Mouse (Mus musculus): ENCODE measurements around the gene Ankib1. TPM values are rescaled to one million over a fixed set of nuclear protein-coding genes. Genes with fewer than 3 reads are reported as not detected.
"Not testable (repeated sequence)": the region's sequence is repeated elsewhere in the genome, so short reads cannot be mapped to it uniquely, and the experiment has no call there.

The Ankib1 gene
- 10 to 100 TPM; 24.9 to 29.5 TPM for total RNA-seq (2021)
- long read RNA-seq, experiment 1, full-length matches to known transcripts = 8 of 27 reads
- long read RNA-seq, experiment 1, partial matches to known transcripts = 6 of 27 reads
- long read RNA-seq, experiment 1, other reads (novel, unspliced or antisense) = 13 of 27 reads
- long read RNA-seq, experiment 2, full-length matches to known transcripts = 7 of 13 reads
- long read RNA-seq, experiment 2, partial matches to known transcripts = 1 of 13 reads
- long read RNA-seq, experiment 2, other reads (novel, unspliced or antisense) = 5 of 13 reads

- peak; percentile 90 for DNase-seq
Measured at GRCm38 (mm10) chr5:3802433-3803291, at the start of gene Ankib1, which contains the start of gene Krit1. Ankib1 (minus strand) TSS chr5:3802925. Krit1 (plus strand) TSS chr5:3803184.

DNA sequence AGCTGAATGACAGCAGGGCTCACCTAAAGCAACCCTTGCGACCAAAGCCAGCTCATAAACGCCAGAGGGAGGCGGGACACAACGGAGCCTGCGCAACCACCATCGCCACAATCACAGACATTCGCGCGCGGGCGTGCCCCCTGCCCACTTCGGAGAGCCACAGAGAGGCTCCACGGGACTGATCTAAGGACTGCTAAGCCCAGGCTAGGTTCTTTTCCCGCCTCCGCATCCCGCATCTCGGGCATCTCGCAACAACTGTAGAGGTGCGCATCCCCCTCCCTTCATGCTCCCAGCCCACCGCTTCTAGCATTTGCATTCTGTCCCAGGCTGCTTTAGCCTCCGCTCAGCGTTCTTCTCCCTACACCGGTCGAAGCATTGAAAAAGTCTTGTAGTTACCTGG lies 42.3 kb upstream of the Ankib1 start, which contains the start of gene Lrrd1:
TSS of gene Lrrd1 (plus strand) at position 148 of the 400 bp plus-strand sequence.
- DNase-seq = peak; percentile 7

DNA sequence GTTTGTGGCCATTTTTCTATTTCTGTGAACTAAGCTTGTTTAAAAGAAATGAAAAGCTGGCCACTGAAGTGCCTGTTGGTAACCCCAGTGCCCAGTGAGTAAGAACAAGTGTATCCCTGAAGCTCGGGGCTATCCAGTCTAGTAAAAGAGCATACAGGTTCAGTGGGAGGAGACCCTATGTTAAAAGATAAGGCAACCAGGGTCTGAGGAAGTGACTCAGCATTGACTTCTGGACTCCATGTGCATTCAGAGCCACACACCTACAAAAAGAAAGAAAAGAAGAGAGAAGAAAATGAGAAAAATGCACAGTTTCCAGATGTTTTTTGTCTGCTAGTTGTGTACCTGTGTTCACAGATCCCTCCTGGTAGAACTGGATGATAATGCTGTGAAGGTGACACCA lies 31.4 kb upstream of the Ankib1 start:
- DNase-seq = no peak

DNA sequence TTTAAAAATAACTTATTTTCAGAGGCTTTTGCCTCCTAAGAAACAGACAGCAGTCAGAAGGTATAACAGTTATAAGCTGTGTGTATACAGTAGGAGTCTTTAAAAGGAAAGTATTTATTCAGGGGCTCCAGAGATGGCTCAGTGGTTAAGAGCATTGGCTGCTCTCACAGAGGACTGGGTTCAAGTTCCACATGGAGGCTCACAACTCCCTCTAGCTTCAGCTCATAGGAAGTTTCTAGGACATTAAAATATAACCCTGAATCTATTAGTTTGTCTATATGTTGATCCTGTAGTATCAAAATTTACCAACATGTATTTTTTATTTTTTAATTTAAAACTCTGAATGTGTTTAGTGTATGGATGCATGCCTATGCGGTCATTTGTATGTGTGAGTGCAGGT lies 5.7 kb upstream of the Ankib1 start:
- DNase-seq = no peak

GRCm38 (mm10) chr5:3803292-3804165 lies 804 bp upstream of the Ankib1 start:
- no peak for DNase-seq

DNA sequence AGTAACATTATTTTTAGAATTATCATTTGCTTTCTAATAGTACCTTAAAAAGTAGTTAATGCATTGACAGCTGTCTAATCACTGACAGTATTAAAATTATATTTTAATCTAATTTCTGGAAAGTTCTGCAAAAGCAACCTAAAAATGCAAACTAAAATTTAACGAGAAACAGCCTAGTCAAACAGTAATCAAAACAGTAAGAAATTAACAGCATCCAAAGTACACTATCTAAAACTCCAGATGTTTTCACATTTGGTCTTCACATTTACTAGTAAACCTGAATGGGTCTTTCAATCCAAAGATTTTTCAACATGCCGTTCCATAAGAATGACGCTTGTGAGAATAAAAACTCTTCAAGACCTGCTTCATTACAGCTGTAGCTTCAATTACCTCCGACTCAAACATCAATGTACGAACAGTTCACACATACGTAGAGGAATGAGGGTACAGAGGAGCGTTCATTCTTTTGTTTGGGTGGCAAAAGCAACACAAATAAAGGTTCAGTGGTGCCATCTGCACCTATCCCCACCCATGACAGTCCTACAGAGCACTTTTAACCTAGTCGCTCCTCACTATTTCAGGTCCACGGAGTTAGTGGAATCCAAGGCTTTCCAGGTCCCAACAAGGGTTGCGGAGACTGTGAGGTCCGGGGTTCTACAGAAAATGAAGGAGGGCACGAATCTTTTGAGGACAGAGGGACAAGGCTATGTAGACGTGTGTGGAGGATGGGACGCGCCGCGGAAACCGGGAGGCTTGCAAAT lies 873 bp downstream of the Ankib1 start:
- DNase-seq = no peak

- DNase-seq = no peak
Measured at GRCm38 (mm10) chr5:3800881-3801280, 1.8 kb downstream of the Ankib1 start.

DNA sequence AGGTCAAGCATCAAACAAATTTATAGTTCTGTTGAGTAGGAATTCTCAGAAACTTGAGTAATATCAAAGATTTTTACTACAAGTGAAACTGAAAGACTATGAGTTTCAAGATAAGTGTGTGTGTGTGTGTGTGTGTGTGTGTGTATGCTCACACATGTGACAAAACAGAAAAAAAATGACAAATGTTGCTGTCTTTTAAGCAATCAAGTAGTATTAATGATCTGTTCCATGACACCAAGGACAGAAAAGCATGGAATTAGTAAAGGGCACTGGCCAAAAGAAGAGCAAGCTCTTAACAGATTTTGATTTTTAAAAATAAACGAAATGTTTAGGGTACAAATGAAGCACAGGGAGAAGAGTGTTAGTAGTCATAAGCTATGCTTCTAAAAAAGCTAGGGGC lies 2.7 kb downstream of the Ankib1 start:
- no peak for DNase-seq

GRCm38 (mm10) chr5:3798656-3799055 lies 4.1 kb downstream of the Ankib1 start:
- DNase-seq = not testable (repeated sequence)

DNA sequence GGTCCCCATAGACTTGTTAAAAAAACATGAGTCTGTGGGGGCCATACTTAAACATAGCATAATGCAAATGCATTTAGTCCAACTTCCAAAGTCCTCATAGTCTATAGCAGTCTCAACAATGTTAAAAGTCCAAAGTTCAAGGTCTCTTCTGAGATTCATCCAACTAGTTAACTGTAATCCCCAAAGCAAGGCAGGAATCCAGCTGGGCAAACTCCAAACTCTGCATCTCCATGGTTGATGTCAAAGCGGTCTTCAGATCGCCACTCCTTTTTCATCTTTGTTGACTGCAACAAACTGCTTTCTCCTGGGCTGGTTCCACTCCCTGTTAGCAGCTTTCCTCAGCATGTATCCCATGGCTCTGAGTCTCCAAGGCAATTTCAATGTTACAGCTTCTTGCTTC lies 5.6 kb downstream of the Ankib1 start:
- not testable (repeated sequence) for DNase-seq

DNA sequence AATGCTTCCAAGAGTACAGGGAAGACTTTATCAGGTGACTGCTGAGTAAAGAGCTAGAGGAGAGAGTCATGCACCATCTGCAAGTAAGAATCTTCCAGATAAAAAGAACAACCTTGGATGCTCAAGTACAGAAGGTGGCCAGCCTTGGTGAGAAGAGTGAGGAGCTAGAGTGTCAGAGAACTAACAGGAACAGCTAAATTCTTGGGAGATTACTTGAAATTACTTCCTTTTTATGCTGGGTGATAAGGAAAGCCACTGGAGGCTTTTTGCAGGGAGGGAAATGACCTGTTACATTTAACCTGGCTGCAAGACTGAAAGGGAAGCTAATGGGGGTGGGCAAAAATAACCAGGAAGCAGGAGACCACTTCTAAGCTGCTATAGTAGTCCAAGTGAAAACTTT lies 11.7 kb downstream of the Ankib1 start:
- DNase-seq = no peak

DNA sequence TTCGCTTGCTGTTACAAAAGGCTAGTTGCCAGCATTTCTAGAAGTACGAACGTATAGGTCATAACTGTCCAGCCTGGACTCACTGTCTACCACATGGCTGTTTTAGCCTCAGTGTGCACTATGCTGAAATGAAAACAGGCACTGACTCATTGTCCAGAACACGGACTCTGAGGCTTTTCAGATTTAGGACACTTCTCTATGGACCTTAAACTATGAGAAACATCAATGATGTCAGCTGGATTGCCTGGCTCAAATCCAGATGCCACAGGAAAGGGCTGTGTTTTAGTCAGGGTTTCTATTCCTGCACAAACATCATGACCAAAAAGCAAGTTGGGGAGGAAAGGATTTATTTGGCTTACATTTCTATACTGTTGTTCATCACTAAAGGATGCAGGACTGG lies 15.2 kb downstream of the Ankib1 start:
- DNase-seq = no peak

GRCm38 (mm10) chr5:3784751-3785496 lies 17.8 kb downstream of the Ankib1 start:
- DNase-seq = no peak

- no peak for DNase-seq
Measured at GRCm38 (mm10) chr5:3783947-3784681, 18.6 kb downstream of the Ankib1 start.

DNA sequence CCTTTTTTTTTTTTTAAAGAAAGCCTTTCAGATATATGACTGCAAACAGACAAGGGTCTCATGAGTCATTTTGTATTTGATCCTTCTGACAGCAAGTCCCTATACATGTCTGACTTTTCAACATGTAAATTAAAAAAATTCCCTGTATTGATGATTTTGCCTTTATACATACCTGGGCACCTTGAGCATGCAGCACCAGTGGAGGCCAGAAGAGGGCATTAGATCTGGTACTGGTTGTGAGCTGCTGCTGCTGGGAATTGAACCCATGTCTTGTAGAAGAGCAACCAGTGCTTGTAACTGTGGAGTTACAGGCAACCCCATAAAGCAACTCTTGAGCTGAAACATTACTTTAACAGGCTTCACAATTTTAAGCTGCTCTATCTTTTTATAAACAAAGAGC lies 20.1 kb downstream of the Ankib1 start:
- DNase-seq = no peak

GRCm38 (mm10) chr5:3772017-3772416 lies 30.7 kb downstream of the Ankib1 start:
- no peak for DNase-seq

DNA sequence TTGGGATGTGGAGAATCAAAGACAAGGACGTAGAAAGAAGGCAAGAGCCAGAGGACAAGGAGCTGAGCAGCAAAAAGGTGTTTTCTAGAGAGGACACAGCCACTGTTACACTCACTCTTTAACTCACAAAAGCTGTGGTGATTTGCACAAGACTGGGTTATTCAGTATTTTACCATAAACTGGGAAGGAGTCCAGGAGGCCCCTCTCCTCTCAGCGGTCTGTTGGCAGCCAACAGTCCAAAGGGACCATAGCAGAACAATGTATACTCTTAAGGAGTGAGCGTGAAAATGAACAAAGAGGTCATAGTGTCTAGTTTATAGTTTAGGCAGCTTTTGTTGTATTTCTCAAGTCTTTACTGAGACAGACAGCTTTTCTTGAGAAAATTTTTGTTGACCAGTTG lies 31.2 kb downstream of the Ankib1 start:
- no peak for DNase-seq

DNA sequence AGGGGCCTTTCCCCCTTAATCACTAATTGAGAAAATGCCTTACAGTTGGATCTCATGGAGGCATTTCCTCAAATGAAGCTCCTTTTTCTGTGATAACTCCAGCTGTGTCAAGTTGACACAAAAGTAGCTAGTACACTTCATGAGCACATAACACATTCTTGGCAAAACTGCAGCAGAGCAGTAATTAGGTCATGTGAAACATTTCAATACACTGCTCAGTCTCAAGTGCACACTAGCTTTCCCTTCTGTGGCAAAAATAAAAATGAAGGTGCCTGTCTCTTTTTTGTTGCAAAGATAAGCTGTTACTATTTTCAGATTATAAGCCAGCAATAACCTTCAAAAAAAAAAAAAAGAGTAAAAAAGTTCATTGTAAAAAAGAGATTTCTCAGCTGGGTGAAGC lies 52.2 kb downstream of the Ankib1 start:
- not testable (repeated sequence) for DNase-seq

GRCm38 (mm10) chr5:3732846-3733245 lies 69.9 kb downstream of the Ankib1 start:
- DNase-seq = not testable (repeated sequence)

DNA sequence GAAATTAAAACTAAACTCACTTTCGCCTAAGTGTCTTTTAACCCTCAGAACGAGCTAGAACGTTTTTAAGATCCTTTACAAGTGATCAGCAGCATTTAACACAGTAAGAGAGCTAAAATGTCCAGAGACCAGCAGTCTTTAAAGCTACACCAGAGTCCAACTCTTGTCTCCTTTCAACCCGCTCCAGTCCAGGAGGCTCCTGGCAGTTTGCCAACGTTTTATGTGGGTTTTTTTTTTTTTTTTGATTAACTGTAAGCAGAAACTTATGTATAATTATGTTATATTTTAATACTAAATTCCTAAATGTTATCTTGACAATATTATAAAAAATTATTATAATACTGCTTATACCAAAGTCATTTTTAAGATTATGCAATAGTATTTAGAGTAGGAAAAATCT lies 73.9 kb downstream of the Ankib1 start:
- no peak for DNase-seq
